Mouse (Mus musculus): ENCODE measurements around the gene Cdc16. TPM values are rescaled to one million over a fixed set of nuclear protein-coding genes. Genes with fewer than 3 reads are reported as not detected.
"Not testable (repeated sequence)": the region's sequence is repeated elsewhere in the genome, so short reads cannot be mapped to it uniquely, and the experiment has no call there.

Gene Cdc16
- 166 and 175 TPM in 2 replicates for polyA plus RNA-seq (2015; fragmentation: Nextera tagmentation; extraction: Ambion mirVana)

- peak; percentile 93 for ATAC-seq (ENCODE audit: low read depth)
- H3K27ac ChIP-seq (replicated peaks) = peak within 1 kb of the TSS; percentile 76
- 9% methylated on average over 38 of the region's 40 CpGs for WGBS
- H3K27me3 ChIP-seq = no peaks in the 10 kb centered on the region
- H3K4me2 ChIP-seq = peak within 1 kb of the TSS; percentile 94
- no peaks in the 10 kb centered on the region for H3K9me3 ChIP-seq
- H3K4me1 ChIP-seq (replicated peaks) = peaks cover 32% of the 10 kb centered on the region
- peaks cover 17% of the 10 kb centered on the region for H3K36me3 ChIP-seq
- peak within 1 kb of the TSS; percentile 97 for H3K9ac ChIP-seq
- H3K4me3 ChIP-seq = peak within 1 kb of the TSS; percentile 98
Observed at GRCm38 (mm10) chr8:13756982-13757804, at the start of gene Cdc16. Cdc16 (plus strand) TSS chr8:13757676.

GRCm38 (mm10) chr8:13708514-13708913 is 49.0 kb upstream of the Cdc16 start:
- peaks cover 13% of the 10 kb centered on the region for H3K4me1 ChIP-seq (replicated peaks)
- H3K9ac ChIP-seq = no peak overlapping the region
- no peaks in the 10 kb centered on the region for H3K27me3 ChIP-seq
- no peak overlapping the region for H3K27ac ChIP-seq (replicated peaks)
- no peaks in the 10 kb centered on the region for H3K36me3 ChIP-seq
- no peak overlapping the region for H3K4me3 ChIP-seq
- no peaks in the 10 kb centered on the region for H3K9me3 ChIP-seq
- H3K4me2 ChIP-seq = no peak overlapping the region
- ATAC-seq (ENCODE audit: low read depth) = no peak
- 93% methylated on average over 5 of the region's 5 CpGs for WGBS

GRCm38 (mm10) chr8:13718980-13719379 is 38.5 kb upstream of the Cdc16 start:
- no peak for ATAC-seq (ENCODE audit: low read depth)
- H3K4me3 ChIP-seq = no peak overlapping the region
- no peak overlapping the region for H3K4me2 ChIP-seq
- no peaks in the 10 kb centered on the region for H3K36me3 ChIP-seq
- H3K9ac ChIP-seq = no peak overlapping the region
- H3K9me3 ChIP-seq = no peaks in the 10 kb centered on the region
- H3K27me3 ChIP-seq = no peaks in the 10 kb centered on the region
- 82% methylated on average over 8 of the region's 8 CpGs for WGBS
- no peak overlapping the region for H3K27ac ChIP-seq (replicated peaks)
- no peaks in the 10 kb centered on the region for H3K4me1 ChIP-seq (replicated peaks)

GRCm38 (mm10) chr8:13725722-13726121 is 31.8 kb upstream of the Cdc16 start:
- Histone ChIP-seq H3K4me2 (no peak overlapping the region), H3K4me3 (no peak overlapping the region)
- no peak for ATAC-seq (ENCODE audit: low read depth)

GRCm38 (mm10) chr8:13727469-13728094 is 29.9 kb upstream of the Cdc16 start:
- no peak for ATAC-seq (ENCODE audit: low read depth)
- no peaks in the 10 kb centered on the region for H3K27me3 ChIP-seq
- no peak overlapping the region for H3K27ac ChIP-seq (replicated peaks)
- no peak overlapping the region for H3K4me2 ChIP-seq
- no peak overlapping the region for H3K9ac ChIP-seq
- no peaks in the 10 kb centered on the region for H3K9me3 ChIP-seq
- H3K4me1 ChIP-seq (replicated peaks) = no peaks in the 10 kb centered on the region
- H3K36me3 ChIP-seq = no peaks in the 10 kb centered on the region
- 51% methylated on average over 10 of the region's 10 CpGs for WGBS
- H3K4me3 ChIP-seq = no peak overlapping the region

More at GRCm38 (mm10) chr8:13725722-13726121, 31.8 kb upstream of the Cdc16 start:
- H3K9ac ChIP-seq = no peak overlapping the region
- H3K27ac ChIP-seq (replicated peaks) = no peak overlapping the region
- H3K9me3 ChIP-seq = no peaks in the 10 kb centered on the region
- no peaks in the 10 kb centered on the region for H3K36me3 ChIP-seq
- no peaks in the 10 kb centered on the region for H3K4me1 ChIP-seq (replicated peaks)
- H3K27me3 ChIP-seq = no peaks in the 10 kb centered on the region

GRCm38 (mm10) chr8:13740323-13740770 is 17.1 kb upstream of the Cdc16 start:
- Histone ChIP-seq H3K4me1 (replicated peaks) (no peaks in the 10 kb centered on the region), H3K9ac (no peak overlapping the region), H3K36me3 (no peaks in the 10 kb centered on the region), H3K27ac (replicated peaks) (0 out of 2 replicates have a peak overlapping the region, but pooled peaks have one; percentile 9), H3K4me3 (no peak overlapping the region), H3K9me3 (no peaks in the 10 kb centered on the region), H3K27me3 (no peaks in the 10 kb centered on the region), H3K4me2 (no peak overlapping the region)
- 53% methylated on average over 6 of the region's 6 CpGs for WGBS
- ATAC-seq (ENCODE audit: low read depth) = no peak

GRCm38 (mm10) chr8:13740817-13741613 is 16.5 kb upstream of the Cdc16 start:
- Histone ChIP-seq H3K9me3 (no peaks in the 10 kb centered on the region), H3K36me3 (no peaks in the 10 kb centered on the region), H3K4me3 (no peak overlapping the region), H3K27me3 (no peaks in the 10 kb centered on the region), H3K4me2 (no peak overlapping the region), H3K9ac (no peak overlapping the region), H3K4me1 (replicated peaks) (no peaks in the 10 kb centered on the region), H3K27ac (replicated peaks) (0 out of 2 replicates have a peak overlapping the region, but pooled peaks have one; percentile 9)
- WGBS = 84% methylated on average over 7 of the region's 7 CpGs
- ATAC-seq (ENCODE audit: low read depth) = no peak

GRCm38 (mm10) chr8:13746212-13746611 is 11.3 kb upstream of the Cdc16 start:
- H3K9ac ChIP-seq; H3K27ac ChIP-seq (replicated peaks); H3K4me2 ChIP-seq; ATAC-seq (ENCODE audit: low read depth); H3K9me3 ChIP-seq; H3K36me3 ChIP-seq; H3K4me3 ChIP-seq; H3K27me3 ChIP-seq: not testable (repeated sequence)
- H3K4me1 ChIP-seq (replicated peaks) = peaks cover 12% of the 10 kb centered on the region
- 93% methylated on average over 5 of the region's 6 CpGs for WGBS

GRCm38 (mm10) chr8:13747626-13748025 is 9.8 kb upstream of the Cdc16 start:
- Histone ChIP-seq H3K36me3 (no peaks in the 10 kb centered on the region), H3K27me3 (no peaks in the 10 kb centered on the region), H3K27ac (replicated peaks) (no peak overlapping the region), H3K9me3 (no peaks in the 10 kb centered on the region), H3K4me3 (no peak overlapping the region), H3K4me2 (0 out of 2 replicates have a peak overlapping the region, but pooled peaks have one; percentile 13), H3K9ac (0 out of 2 replicates have a peak overlapping the region, but pooled peaks have one; percentile 31), H3K4me1 (replicated peaks) (peaks cover 12% of the 10 kb centered on the region)
- 1% methylated on average over 3 of the region's 3 CpGs for WGBS
- peak; percentile 61; the same call in 1 of the 2 replicates for ATAC-seq (ENCODE audit: low read depth)

GRCm38 (mm10) chr8:13753680-13754079 is 3.8 kb upstream of the Cdc16 start:
- peaks cover 19% of the 10 kb centered on the region for H3K4me1 ChIP-seq (replicated peaks)
- 25% methylated on average over 2 of the region's 2 CpGs for WGBS
- H3K27ac ChIP-seq (replicated peaks) = no peak overlapping the region
- H3K9me3 ChIP-seq = no peaks in the 10 kb centered on the region
- H3K27me3 ChIP-seq = no peaks in the 10 kb centered on the region
- H3K9ac ChIP-seq = no peak overlapping the region
- H3K4me2 ChIP-seq = no peak overlapping the region
- ATAC-seq (ENCODE audit: low read depth) = no peak
- no peaks in the 10 kb centered on the region for H3K36me3 ChIP-seq
- H3K4me3 ChIP-seq = no peak overlapping the region

- H3K27ac ChIP-seq (replicated peaks) = peak overlapping the region; percentile 64; the same call in 1 of the 2 replicates
- H3K27me3 ChIP-seq = no peaks in the 10 kb centered on the region
- H3K9ac ChIP-seq = peak overlapping the region; percentile 97; the same call in 1 of the 2 replicates
- no peak overlapping the region for H3K4me2 ChIP-seq
- no peaks in the 10 kb centered on the region for H3K9me3 ChIP-seq
- WGBS = 64% methylated on average over 7 of the region's 7 CpGs
- H3K4me3 ChIP-seq = peak overlapping the region; percentile 98; the same call in 1 of the 2 replicates
- H3K36me3 ChIP-seq = peaks cover 11% of the 10 kb centered on the region
- no peak for ATAC-seq (ENCODE audit: low read depth)
- H3K4me1 ChIP-seq (replicated peaks) = peaks cover 32% of the 10 kb centered on the region
Observed at GRCm38 (mm10) chr8:13756480-13756879, 996 bp upstream of the Cdc16 start.
